Mouse (Mus musculus): ENCODE measurements around the gene Msmb. TPM values are rescaled to one million over a fixed set of nuclear protein-coding genes. Genes with fewer than 3 reads are reported as not detected.
A peak's percentile ranks its signal among the peaks of the same experiment; 100 is the strongest.
"Not testable (repeated sequence)": the region's sequence is repeated elsewhere in the genome, so short reads cannot be mapped to it uniquely, and the experiment has no call there.

Msmb gene
- polyA plus RNA-seq, 1 experiment from 2014 or later = not detected

DNA sequence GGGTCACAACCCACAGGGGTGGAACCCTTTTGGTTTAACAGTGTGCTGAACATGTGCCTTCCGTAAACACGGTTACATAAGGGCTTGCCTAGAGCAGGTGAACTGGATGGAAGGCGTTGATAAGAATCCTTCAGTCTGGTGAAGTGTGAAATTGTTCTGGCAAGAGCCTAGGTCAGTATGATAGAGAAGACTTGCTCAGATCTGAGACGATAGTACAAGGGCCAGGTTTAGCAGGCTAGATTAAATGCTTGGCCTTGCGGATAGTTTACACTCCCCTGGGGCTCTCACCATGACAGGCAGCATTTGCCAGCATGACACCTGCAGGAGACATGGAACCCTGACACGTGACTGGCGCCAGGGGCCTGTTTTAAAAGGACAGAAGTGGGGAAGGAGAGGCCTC is 36.2 kb upstream of the Msmb start:
- H3K4me1 ChIP-seq (ENCODE audit: control insufficient read depth in 2 of 2, insufficient read depth in 2 of 2, low read length in 2 of 2) = peaks cover 3 to 7% of the 10 kb centered on the region in 2 experiments; a peak in 2 of 4 replicates
- WGBS = 31% methylated on average over 7 of the region's 7 CpGs
- H3K27me3 ChIP-seq (ENCODE audit: control insufficient read depth, insufficient read depth, low read length) = no peaks in the 10 kb centered on the region
- no peak overlapping the region for H3K4me2 ChIP-seq (ENCODE audit: low read length)
- H3K36me3 ChIP-seq (ENCODE audit: control insufficient read depth, insufficient read depth, low read length) = peaks cover 33% of the 10 kb centered on the region
- H3K4me3 ChIP-seq (ENCODE audit: control insufficient read depth in 1 of 2, insufficient read depth in 1 of 2, low read depth in 1 of 2, low read length in 2 of 2) = no peak overlapping the region
- no peak overlapping the region for H3K9ac ChIP-seq (ENCODE audit: low read length)
- H3K27ac ChIP-seq (replicated peaks in 1 of 2; ENCODE audit: control insufficient read depth in 1 of 2, insufficient read depth in 1 of 2, low read depth in 2 of 2, low read length in 2 of 2) = no peak overlapping the region
- H3K9me3 ChIP-seq (ENCODE audit: control insufficient read depth, low read length) = no peaks in the 10 kb centered on the region
- ATAC-seq (ENCODE audit: insufficient number of reproducible peaks, insufficient read depth, low FRiP score, low read depth) = no peak

GRCm38 (mm10) chr14:32106911-32107310 is 34.9 kb upstream of the Msmb start:
- H3K4me2 ChIP-seq (ENCODE audit: low read length) = no peak overlapping the region
- H3K36me3 ChIP-seq (ENCODE audit: control insufficient read depth, insufficient read depth, low read length) = peaks cover 22% of the 10 kb centered on the region
- H3K4me3 ChIP-seq (ENCODE audit: control insufficient read depth in 1 of 2, insufficient read depth in 1 of 2, low read depth in 1 of 2, low read length in 2 of 2) = no peak overlapping the region
- 89% methylated on average over 4 of the region's 4 CpGs for WGBS
- no peaks in the 10 kb centered on the region for H3K9me3 ChIP-seq (ENCODE audit: control insufficient read depth, low read length)
- no peaks in the 10 kb centered on the region for H3K27me3 ChIP-seq (ENCODE audit: control insufficient read depth, insufficient read depth, low read length)
- H3K9ac ChIP-seq (ENCODE audit: low read length) = no peak overlapping the region
- peaks cover 3 to 7% of the 10 kb centered on the region in 2 experiments; a peak in 2 of 4 replicates for H3K4me1 ChIP-seq (ENCODE audit: control insufficient read depth in 2 of 2, insufficient read depth in 2 of 2, low read length in 2 of 2)
- H3K27ac ChIP-seq (replicated peaks in 1 of 2; ENCODE audit: control insufficient read depth in 1 of 2, insufficient read depth in 1 of 2, low read depth in 2 of 2, low read length in 2 of 2) = no peak overlapping the region
- ATAC-seq (ENCODE audit: insufficient number of reproducible peaks, insufficient read depth, low FRiP score, low read depth) = no peak

- not testable (repeated sequence) for H3K36me3 ChIP-seq (ENCODE audit: control insufficient read depth, insufficient read depth, low read length)
- WGBS = 91% methylated on average over 9 of the region's 10 CpGs
Observed at GRCm38 (mm10) chr14:32112124-32112523, 29.7 kb upstream of the Msmb start.

DNA sequence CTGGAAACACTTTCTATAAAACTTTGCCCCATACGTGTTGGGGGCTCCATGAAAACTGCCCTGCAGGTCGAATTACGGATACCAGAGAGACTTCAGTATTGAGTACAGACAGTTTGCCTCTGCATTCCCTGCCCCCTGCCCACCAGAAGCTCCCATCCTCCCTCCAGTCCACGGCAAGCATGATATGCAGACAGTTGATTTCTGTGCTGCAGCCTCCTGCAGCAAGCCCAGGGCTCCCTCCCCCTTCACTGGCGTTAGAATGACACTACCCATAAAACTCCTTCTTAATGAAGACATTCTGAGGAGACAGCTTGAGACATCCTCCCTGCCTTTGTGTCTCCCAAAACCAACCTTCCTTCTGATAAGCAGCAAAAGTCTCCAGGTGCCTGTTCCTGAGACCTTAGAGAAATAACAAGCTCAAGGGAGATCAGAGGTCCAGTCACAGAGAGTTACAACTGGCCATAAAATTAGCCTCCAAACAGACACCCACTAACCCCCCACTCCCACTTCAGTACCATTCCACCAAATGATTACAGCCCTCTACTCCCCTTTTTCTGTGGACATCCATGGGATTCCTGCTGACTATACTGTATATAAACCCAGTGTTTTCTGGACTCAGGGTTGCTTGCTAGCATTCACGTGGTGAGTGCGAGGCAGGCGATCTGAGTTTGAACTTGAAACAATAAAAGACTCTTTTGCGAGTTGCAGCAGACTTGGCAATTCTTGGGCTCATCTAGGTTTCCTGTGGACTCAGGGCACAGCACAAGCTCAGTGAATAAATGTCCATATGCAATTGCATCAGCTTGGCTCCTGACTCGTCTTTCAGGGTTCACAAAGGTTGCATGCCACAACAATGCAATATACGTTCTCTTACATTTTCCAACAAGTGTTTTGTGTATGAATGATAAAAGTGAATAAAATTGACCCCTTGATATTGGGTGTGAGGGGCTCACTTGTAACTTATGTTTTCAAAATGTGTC is 20.6 kb upstream of the Msmb start:
- Histone ChIP-seq H3K27me3 (ENCODE audit: control insufficient read depth, insufficient read depth, low read length) (no peaks in the 10 kb centered on the region), H3K36me3 (ENCODE audit: control insufficient read depth, insufficient read depth, low read length) (no peaks in the 10 kb centered on the region), H3K4me1 (ENCODE audit: control insufficient read depth in 2 of 2, insufficient read depth in 2 of 2, low read length in 2 of 2) (no peaks in the 10 kb centered on the region), H3K4me2 (ENCODE audit: low read length) (no peak overlapping the region), H3K27ac (replicated peaks in 1 of 2; ENCODE audit: control insufficient read depth in 1 of 2, insufficient read depth in 1 of 2, low read depth in 2 of 2, low read length in 2 of 2) (peak overlapping the region in 1 of 2 experiments; percentile 37; a peak in 1 of 4 replicates), H3K4me3 (ENCODE audit: control insufficient read depth in 1 of 2, insufficient read depth in 1 of 2, low read depth in 1 of 2, low read length in 2 of 2) (no peak overlapping the region), H3K9ac (ENCODE audit: low read length) (no peak overlapping the region), H3K9me3 (ENCODE audit: control insufficient read depth, low read length) (no peaks in the 10 kb centered on the region)
- 67% methylated on average over 11 of the region's 11 CpGs for WGBS
- ATAC-seq (ENCODE audit: insufficient number of reproducible peaks, insufficient read depth, low FRiP score, low read depth) = no peak

More at GRCm38 (mm10) chr14:32112124-32112523, 29.7 kb upstream of the Msmb start:
- H3K9me3 ChIP-seq (ENCODE audit: control insufficient read depth, low read length); H3K4me3 ChIP-seq (ENCODE audit: control insufficient read depth in 1 of 2, insufficient read depth in 1 of 2, low read depth in 1 of 2, low read length in 2 of 2); H3K9ac ChIP-seq (ENCODE audit: low read length); H3K4me1 ChIP-seq (ENCODE audit: control insufficient read depth in 2 of 2, insufficient read depth in 2 of 2, low read length in 2 of 2); H3K4me2 ChIP-seq (ENCODE audit: low read length); H3K27me3 ChIP-seq (ENCODE audit: control insufficient read depth, insufficient read depth, low read length); ATAC-seq (ENCODE audit: insufficient number of reproducible peaks, insufficient read depth, low FRiP score, low read depth); H3K27ac ChIP-seq (replicated peaks in 1 of 2; ENCODE audit: control insufficient read depth in 1 of 2, insufficient read depth in 1 of 2, low read depth in 2 of 2, low read length in 2 of 2): not testable (repeated sequence)

DNA sequence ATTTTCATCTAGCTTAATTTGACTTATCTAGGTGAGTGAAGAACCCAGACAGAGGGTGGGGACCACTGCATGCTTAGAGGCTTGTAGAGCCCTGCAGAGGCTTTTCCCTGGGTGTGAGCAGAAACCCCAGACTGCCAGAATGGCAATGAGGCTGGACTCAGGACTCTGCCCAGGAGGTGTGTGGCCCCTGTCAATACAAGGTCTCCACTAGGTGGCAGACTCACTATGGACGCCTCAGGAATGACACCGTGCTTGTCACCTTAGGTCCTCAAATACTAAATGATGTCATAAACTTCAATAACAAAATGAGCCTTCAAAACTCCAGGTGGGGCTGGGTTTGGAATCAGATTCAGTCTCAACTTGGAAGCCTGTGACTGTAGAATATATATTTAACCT is 19.9 kb upstream of the Msmb start:
- 40% methylated on average over 2 of the region's 2 CpGs for WGBS
- ATAC-seq (ENCODE audit: insufficient number of reproducible peaks, insufficient read depth, low FRiP score, low read depth) = no peak

DNA sequence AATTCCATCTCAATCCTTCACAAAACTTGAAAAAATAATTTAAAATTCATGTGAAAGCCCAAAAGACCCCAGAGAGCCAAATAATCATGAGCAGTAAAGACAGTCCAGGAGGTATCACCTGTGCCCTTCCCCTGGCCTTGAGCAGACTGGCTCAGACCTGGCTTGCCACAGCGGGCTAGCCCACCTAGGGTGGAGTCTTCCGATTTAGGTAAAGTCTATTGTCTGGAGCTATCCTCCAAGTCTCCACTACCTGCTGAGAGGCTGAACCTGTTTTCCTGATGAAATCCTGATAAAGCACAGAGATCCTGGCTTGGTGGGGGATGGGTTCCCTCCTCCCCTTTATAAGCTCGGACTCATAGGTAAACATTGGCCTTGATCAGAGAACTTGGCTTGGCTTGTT is 17.6 kb upstream of the Msmb start:
- Histone ChIP-seq H3K27me3 (ENCODE audit: control insufficient read depth, insufficient read depth, low read length) (no peaks in the 10 kb centered on the region), H3K4me2 (ENCODE audit: low read length) (no peak overlapping the region), H3K4me3 (ENCODE audit: control insufficient read depth in 1 of 2, insufficient read depth in 1 of 2, low read depth in 1 of 2, low read length in 2 of 2) (no peak overlapping the region), H3K4me1 (ENCODE audit: control insufficient read depth in 2 of 2, insufficient read depth in 2 of 2, low read length in 2 of 2) (no peaks in the 10 kb centered on the region), H3K9me3 (ENCODE audit: control insufficient read depth, low read length) (no peaks in the 10 kb centered on the region), H3K36me3 (ENCODE audit: control insufficient read depth, insufficient read depth, low read length) (no peaks in the 10 kb centered on the region), H3K27ac (replicated peaks in 1 of 2; ENCODE audit: control insufficient read depth in 1 of 2, insufficient read depth in 1 of 2, low read depth in 2 of 2, low read length in 2 of 2) (no peak overlapping the region), H3K9ac (ENCODE audit: low read length) (no peak overlapping the region)
- ATAC-seq (ENCODE audit: insufficient number of reproducible peaks, insufficient read depth, low FRiP score, low read depth) = no peak
- WGBS = 71% methylated on average over 3 of the region's 3 CpGs

More for the DNA sequence above, 19.9 kb upstream of the Msmb start:
- Histone ChIP-seq H3K27me3 (ENCODE audit: control insufficient read depth, insufficient read depth, low read length) (no peaks in the 10 kb centered on the region), H3K9ac (ENCODE audit: low read length) (no peak overlapping the region), H3K36me3 (ENCODE audit: control insufficient read depth, insufficient read depth, low read length) (no peaks in the 10 kb centered on the region), H3K9me3 (ENCODE audit: control insufficient read depth, low read length) (no peaks in the 10 kb centered on the region), H3K4me3 (ENCODE audit: control insufficient read depth in 1 of 2, insufficient read depth in 1 of 2, low read depth in 1 of 2, low read length in 2 of 2) (no peak overlapping the region), H3K4me1 (ENCODE audit: control insufficient read depth in 2 of 2, insufficient read depth in 2 of 2, low read length in 2 of 2) (no peaks in the 10 kb centered on the region), H3K4me2 (ENCODE audit: low read length) (no peak overlapping the region), H3K27ac (replicated peaks in 1 of 2; ENCODE audit: control insufficient read depth in 1 of 2, insufficient read depth in 1 of 2, low read depth in 2 of 2, low read length in 2 of 2) (no peak overlapping the region)

DNA sequence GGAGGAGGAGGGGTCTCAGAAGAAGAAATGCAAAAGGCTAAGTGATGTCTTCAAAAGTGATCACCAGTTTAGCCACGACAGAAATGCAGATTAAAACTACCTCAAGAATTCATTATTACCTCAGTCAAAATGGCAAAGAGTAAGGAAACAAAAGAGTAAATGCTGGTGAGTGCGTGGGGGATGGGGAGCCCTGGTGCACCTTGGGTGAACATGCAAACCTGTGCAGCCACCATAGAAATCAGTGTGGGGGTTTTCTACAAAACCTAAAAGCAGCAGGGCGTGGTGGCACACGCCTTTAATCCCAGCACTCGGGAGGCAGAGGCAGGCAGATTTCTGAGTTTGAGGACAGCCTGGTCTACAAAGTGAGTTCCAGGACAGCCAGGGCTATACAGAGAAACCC is 16.6 kb upstream of the Msmb start:
- ATAC-seq (ENCODE audit: insufficient number of reproducible peaks, insufficient read depth, low FRiP score, low read depth); H3K4me2 ChIP-seq (ENCODE audit: low read length); H3K9ac ChIP-seq (ENCODE audit: low read length); H3K4me3 ChIP-seq (ENCODE audit: control insufficient read depth in 1 of 2, insufficient read depth in 1 of 2, low read depth in 1 of 2, low read length in 2 of 2); H3K9me3 ChIP-seq (ENCODE audit: control insufficient read depth, low read length); H3K27me3 ChIP-seq (ENCODE audit: control insufficient read depth, insufficient read depth, low read length); H3K4me1 ChIP-seq (ENCODE audit: control insufficient read depth in 2 of 2, insufficient read depth in 2 of 2, low read length in 2 of 2); H3K36me3 ChIP-seq (ENCODE audit: control insufficient read depth, insufficient read depth, low read length); H3K27ac ChIP-seq (replicated peaks in 1 of 2; ENCODE audit: control insufficient read depth in 1 of 2, insufficient read depth in 1 of 2, low read depth in 2 of 2, low read length in 2 of 2): not testable (repeated sequence)
- 77% methylated on average over 5 of the region's 5 CpGs for WGBS

Measured in heart, embryonic 14.5 days (tissue).